Mouse (Mus musculus): ENCODE results near the gene Adap1. TPM values are rescaled to one million over a fixed set of nuclear protein-coding genes. Genes with fewer than 3 reads are reported as not detected.

Gene Adap1
- polyA plus RNA-seq, 1 experiment from 2014 or later, result 13.8 TPM

DNA sequence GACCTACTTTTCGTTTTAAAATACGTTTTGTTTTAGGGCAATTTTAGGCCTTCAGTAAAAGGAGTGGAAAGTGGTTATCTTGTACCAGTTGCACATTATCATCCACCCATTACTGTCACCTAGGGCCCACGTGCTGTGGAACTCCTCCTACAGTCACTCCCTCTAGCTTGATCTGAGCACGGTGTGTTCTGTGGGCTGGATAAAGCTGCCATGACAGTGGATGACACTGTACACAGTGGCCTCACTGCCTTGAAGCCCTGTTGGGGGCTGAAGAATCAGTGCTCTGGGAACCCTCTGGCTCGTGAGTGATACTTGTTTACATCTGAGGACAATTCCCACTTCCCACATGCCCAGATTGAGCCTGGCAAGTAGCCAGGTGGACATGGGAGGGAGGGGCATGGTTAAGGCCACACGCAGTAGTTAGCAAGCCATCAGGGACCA lies 72.1 kb downstream of the Adap1 start:
- peak overlapping the region; percentile 80 for H3K9ac ChIP-seq (ENCODE audit: low read length)
- no peaks in the 10 kb centered on the region for H3K27me3 ChIP-seq (ENCODE audit: control insufficient read depth, insufficient read depth, low read length)
- peak; percentile 63 for DNase-seq (ENCODE audit: low spot score)
- peak overlapping the region; percentile 95 for H3K27ac ChIP-seq (replicated peaks)
- peaks cover 6% of the 10 kb centered on the region; the same call in 1 of the 2 replicates for H3K36me3 ChIP-seq (ENCODE audit: control insufficient read depth, insufficient read depth, low read length)
- H3K4me3 ChIP-seq (ENCODE audit: low read depth, low read length), result peak overlapping the region; percentile 76
- 3% methylated on average over 6 of the region's 6 CpGs for WGBS
- peak; percentile 51 for ATAC-seq (ENCODE audit: low FRiP score, low TSS enrichment)
- H3K4me1 ChIP-seq (replicated peaks; ENCODE audit: control insufficient read depth, insufficient read depth), result peaks cover 11% of the 10 kb centered on the region
- TF ChIP-seq CTCF (IDR thresholded peaks at IDR 0.05; ENCODE audit: low read depth), result no peak
- no peak for TF ChIP-seq EP300 (optimal IDR thresholded peaks at IDR 0.05)
- H3K9me3 ChIP-seq (ENCODE audit: control insufficient read depth, low read length), result no peaks in the 10 kb centered on the region
- peak overlapping the region; percentile 88 for H3K4me2 ChIP-seq (replicated peaks; ENCODE audit: low read depth)

DNA sequence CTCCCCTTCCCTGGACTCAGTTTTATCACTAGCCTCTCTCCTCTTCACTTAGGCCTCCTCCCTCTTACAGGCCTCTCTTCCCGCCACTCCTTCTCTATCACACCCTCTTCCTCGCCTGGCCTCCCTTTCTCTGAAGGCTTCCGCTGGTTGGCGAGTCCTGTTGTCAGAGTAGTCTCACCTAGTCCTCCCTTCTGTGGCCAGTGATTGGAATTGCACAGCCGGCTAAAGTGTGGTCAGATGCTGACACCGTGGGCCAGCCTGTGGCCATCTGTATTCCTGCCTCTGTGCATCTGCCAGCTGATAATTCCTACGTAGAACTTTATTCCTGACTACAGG lies 72.5 kb downstream of the Adap1 start:
- TF ChIP-seq CTCF (IDR thresholded peaks at IDR 0.05; ENCODE audit: low read depth) (peak; percentile 30), EP300 (optimal IDR thresholded peaks at IDR 0.05) (peak; percentile 32)
- Histone ChIP-seq H3K4me2 (replicated peaks; ENCODE audit: low read depth) (peak overlapping the region; percentile 88), H3K9me3 (ENCODE audit: control insufficient read depth, low read length) (no peaks in the 10 kb centered on the region), H3K27me3 (ENCODE audit: control insufficient read depth, insufficient read depth, low read length) (no peaks in the 10 kb centered on the region), H3K4me1 (replicated peaks; ENCODE audit: control insufficient read depth, insufficient read depth) (peaks cover 11% of the 10 kb centered on the region), H3K9ac (ENCODE audit: low read length) (peak overlapping the region; percentile 80), H3K4me3 (ENCODE audit: low read depth, low read length) (peak overlapping the region; percentile 76), H3K27ac (replicated peaks) (peak overlapping the region; percentile 95), H3K36me3 (ENCODE audit: control insufficient read depth, insufficient read depth, low read length) (peaks cover 10% of the 10 kb centered on the region; the same call in 1 of the 2 replicates)
- peak; percentile 36 for ATAC-seq (ENCODE audit: low FRiP score, low TSS enrichment)
- no peak for DNase-seq (ENCODE audit: low spot score)
- WGBS, result under 1% methylated on average over 7 of the region's 7 CpGs

DNA sequence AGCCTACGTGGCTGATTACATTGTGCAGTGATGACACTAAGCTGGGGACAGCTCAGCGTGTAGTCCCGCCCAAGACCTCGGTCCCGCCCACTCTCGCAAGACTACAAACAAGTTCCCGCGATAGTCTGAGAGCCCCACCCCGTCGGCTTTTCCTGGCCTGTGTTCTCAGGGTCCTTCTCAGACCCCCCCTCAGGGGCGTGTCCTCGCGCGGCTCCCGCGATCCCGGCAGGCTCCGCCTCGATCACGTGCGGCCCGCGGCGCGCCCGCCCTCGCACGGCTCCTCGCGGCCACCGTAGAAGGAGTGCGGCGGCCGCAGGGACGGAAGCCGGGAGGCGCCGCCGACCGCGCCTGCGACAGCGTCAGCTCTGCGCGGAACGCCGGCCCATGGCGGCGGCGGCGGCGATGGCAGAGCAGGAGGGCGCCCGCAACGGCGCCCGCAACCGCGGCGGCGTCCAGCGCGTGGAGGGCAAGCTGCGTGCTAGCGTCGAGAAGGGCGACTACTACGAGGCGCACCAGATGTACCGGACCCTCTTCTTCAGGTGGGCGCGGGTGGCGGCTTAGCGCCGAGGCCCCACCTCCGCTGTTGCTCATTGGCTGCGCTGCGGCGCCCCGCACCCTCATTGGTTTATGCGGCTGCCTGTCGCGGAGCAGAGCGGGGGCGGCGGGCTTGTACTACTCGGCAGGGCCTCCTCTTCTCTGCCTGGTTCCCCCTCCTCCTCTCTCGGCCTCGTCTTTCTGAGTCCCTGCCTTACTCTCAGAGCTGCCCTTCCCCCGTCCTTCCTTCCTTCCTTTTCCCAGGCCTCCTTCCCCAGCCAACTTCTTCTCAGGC lies 73.1 kb downstream of the Adap1 start, which contains the start of gene Get4:
Gene Get4, plus strand, starts transcription at position 244 of the 829 bp plus-strand sequence.
- Histone ChIP-seq H3K4me1 (replicated peaks; ENCODE audit: control insufficient read depth, insufficient read depth) (peaks cover 10% of the 10 kb centered on the region), H3K9ac (ENCODE audit: low read length) (peak within 1 kb of the TSS; percentile 80), H3K36me3 (ENCODE audit: control insufficient read depth, insufficient read depth, low read length) (peaks cover 16% of the 10 kb centered on the region), H3K9me3 (ENCODE audit: control insufficient read depth, low read length) (no peaks in the 10 kb centered on the region), H3K27me3 (ENCODE audit: control insufficient read depth, insufficient read depth, low read length) (no peaks in the 10 kb centered on the region), H3K4me2 (replicated peaks; ENCODE audit: low read depth) (peak within 1 kb of the TSS; percentile 88), H3K27ac (replicated peaks) (peak within 1 kb of the TSS; percentile 95), H3K4me3 (ENCODE audit: low read depth, low read length) (peak within 1 kb of the TSS; percentile 76)
- ATAC-seq (ENCODE audit: low FRiP score, low TSS enrichment) (peak; percentile 91), DNase-seq (ENCODE audit: low spot score) (peak; percentile 100)
- WGBS, result under 1% methylated on average over 61 of the region's 90 CpGs
- TF ChIP-seq CTCF (IDR thresholded peaks at IDR 0.05; ENCODE audit: low read depth) (no peak), EP300 (optimal IDR thresholded peaks at IDR 0.05) (peak; percentile 97)

DNA sequence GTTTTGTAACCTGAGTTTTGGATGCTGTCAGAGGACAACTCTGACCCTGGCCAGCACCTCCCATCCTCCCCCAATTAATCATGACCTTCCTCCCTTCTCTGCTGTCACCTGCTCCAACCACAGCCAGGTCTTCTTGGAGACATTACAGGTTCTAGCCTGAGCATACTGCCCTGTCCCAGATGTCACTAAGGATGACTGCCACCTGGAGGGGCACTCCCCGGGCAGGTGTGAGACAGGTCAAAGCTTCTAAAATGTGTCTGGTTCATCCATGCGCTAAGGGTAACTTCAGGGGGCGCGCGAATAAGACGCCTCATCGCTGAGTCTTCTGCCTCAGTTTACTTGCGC lies 73.7 kb downstream of the Adap1 start:
- Histone ChIP-seq H3K9ac (ENCODE audit: low read length) (peak overlapping the region; percentile 68), H3K36me3 (ENCODE audit: control insufficient read depth, insufficient read depth, low read length) (peaks cover 20% of the 10 kb centered on the region), H3K9me3 (ENCODE audit: control insufficient read depth, low read length) (no peaks in the 10 kb centered on the region), H3K4me1 (replicated peaks; ENCODE audit: control insufficient read depth, insufficient read depth) (peaks cover 6% of the 10 kb centered on the region), H3K27me3 (ENCODE audit: control insufficient read depth, insufficient read depth, low read length) (no peaks in the 10 kb centered on the region), H3K27ac (replicated peaks) (peak overlapping the region; percentile 95), H3K4me3 (ENCODE audit: low read depth, low read length) (peak overlapping the region; percentile 76), H3K4me2 (replicated peaks; ENCODE audit: low read depth) (peak overlapping the region; percentile 66)
- DNase-seq (ENCODE audit: low spot score), result no peak
- WGBS, result under 1% methylated on average over 8 of the region's 8 CpGs
- TF ChIP-seq EP300 (optimal IDR thresholded peaks at IDR 0.05) (no peak), CTCF (IDR thresholded peaks at IDR 0.05; ENCODE audit: low read depth) (peak; percentile 50)
- peak; percentile 28; the same call in 1 of the 2 replicates for ATAC-seq (ENCODE audit: low FRiP score, low TSS enrichment)

DNA sequence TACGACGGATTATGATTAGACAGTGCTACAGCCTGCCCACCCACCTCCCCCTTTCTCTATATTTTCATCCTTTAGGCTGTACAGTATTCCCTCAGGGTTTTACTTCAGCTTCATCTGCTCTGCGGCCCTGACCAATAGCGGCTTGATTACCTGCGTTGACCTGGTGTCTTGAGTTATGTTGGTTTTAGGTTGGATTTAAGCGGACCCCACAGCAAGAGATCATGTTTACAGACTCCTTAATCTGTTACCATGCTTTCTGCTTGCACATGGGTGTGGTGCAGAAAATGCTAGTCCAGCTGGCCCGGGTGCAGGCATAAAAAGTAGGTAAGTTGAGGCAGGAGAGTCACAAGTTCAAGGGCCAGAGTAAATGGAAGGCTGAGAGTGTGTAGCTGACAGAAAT lies 74.1 kb downstream of the Adap1 start:
- Histone ChIP-seq H3K4me3 (ENCODE audit: low read depth, low read length) (peak overlapping the region; percentile 76; the same call in 1 of the 2 replicates), H3K27me3 (ENCODE audit: control insufficient read depth, insufficient read depth, low read length) (no peaks in the 10 kb centered on the region), H3K9me3 (ENCODE audit: control insufficient read depth, low read length) (no peaks in the 10 kb centered on the region), H3K9ac (ENCODE audit: low read length) (peak overlapping the region; percentile 68; the same call in 1 of the 2 replicates), H3K4me2 (replicated peaks; ENCODE audit: low read depth) (peak overlapping the region; percentile 66), H3K27ac (replicated peaks) (peak overlapping the region; percentile 95), H3K36me3 (ENCODE audit: control insufficient read depth, insufficient read depth, low read length) (peaks cover 22% of the 10 kb centered on the region), H3K4me1 (replicated peaks; ENCODE audit: control insufficient read depth, insufficient read depth) (peaks cover 6% of the 10 kb centered on the region)
- 71% methylated on average over 7 of the region's 7 CpGs for WGBS
- no peak for DNase-seq (ENCODE audit: low spot score)
- ATAC-seq (ENCODE audit: low FRiP score, low TSS enrichment), result no peak
- TF ChIP-seq CTCF (IDR thresholded peaks at IDR 0.05; ENCODE audit: low read depth) (no peak), EP300 (optimal IDR thresholded peaks at IDR 0.05) (no peak)

DNA sequence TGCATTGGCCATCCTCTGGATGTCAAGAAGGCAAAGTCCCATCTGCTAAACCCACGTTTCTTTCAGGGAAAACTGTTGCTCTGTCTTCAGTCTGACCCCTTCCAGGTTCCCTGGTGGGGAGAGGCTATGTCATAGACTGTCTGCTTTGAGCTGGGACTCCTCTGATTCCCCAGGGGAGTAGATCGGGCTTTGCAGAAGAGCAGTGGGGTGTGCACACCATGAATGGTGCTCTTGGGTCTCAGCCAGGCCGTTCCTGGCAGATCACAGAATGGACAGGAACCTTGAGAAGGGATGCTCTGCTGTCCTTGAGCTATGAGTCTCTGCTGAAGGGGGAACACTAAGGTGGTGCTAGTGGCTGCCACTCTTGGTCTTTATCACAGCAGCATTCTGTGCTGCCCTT lies 76.6 kb downstream of the Adap1 start:
- Histone ChIP-seq H3K9me3 (ENCODE audit: control insufficient read depth, low read length) (no peaks in the 10 kb centered on the region), H3K4me3 (ENCODE audit: low read depth, low read length) (no peak overlapping the region), H3K27me3 (ENCODE audit: control insufficient read depth, insufficient read depth, low read length) (no peaks in the 10 kb centered on the region), H3K36me3 (ENCODE audit: control insufficient read depth, insufficient read depth, low read length) (peaks cover 37% of the 10 kb centered on the region), H3K4me2 (replicated peaks; ENCODE audit: low read depth) (no peak overlapping the region), H3K9ac (ENCODE audit: low read length) (no peak overlapping the region), H3K27ac (replicated peaks) (no peak overlapping the region), H3K4me1 (replicated peaks; ENCODE audit: control insufficient read depth, insufficient read depth) (peaks cover 6% of the 10 kb centered on the region)
- TF ChIP-seq CTCF (IDR thresholded peaks at IDR 0.05; ENCODE audit: low read depth), result no peak
- no peak for TF ChIP-seq EP300 (optimal IDR thresholded peaks at IDR 0.05)
- DNase-seq (ENCODE audit: low spot score), result no peak
- ATAC-seq (ENCODE audit: low FRiP score, low TSS enrichment), result no peak
- 76% methylated on average over 3 of the region's 3 CpGs for WGBS

Data from stomach, postnatal 0 days (tissue).